Mouse (Mus musculus) frontal cortex, postnatal 14 days (tissue): ENCODE results near the gene Nxf1.

Experiments
- DNase-seq, 2 experiments: peaks; one replicate each; pipeline ENCODE4 v3.0.0; 2022; ENCODE audit warnings: low spot score in 2 of 2

Gene Nxf1

DNA sequence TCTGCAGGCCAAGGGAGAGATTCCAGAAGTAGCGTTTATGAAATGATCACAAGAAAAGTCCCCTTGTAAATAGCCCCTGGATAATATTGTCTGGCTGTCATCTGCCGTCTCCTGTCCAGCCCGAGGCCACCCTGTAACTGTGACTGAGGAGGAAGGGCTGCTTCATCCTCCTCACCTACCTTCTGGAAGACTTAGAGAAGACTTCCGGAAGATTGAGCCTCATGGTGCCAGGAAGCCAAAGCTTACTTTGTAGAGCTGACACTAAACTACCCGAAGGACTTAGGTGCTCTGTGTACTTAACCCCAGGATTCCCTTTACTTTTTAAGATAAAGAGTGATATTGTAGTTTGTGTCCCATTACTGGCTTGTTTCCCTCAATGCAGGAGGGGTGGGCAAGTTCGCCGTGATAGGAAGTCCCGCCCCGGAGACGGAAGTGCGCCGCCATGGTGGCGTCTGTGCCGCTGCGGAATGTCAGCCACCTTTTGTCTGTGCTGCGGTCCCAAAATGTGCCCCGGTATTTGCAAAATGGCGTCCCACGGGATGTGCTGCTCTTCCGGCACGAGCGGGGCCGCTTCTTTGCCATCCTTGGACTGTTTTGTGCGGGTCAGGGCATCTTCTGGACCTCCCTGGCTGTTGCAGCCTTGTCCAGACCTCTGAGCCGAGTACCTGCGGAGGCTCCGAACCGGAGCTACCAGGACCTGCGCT lies 13.8 kb downstream of the Nxf1 start, which contains the start of gene Tmem223:
TSS of gene Tmem223 (plus strand) at position 430 of the 704 bp plus-strand sequence.
- DNase-seq, result peak; percentile 58 to 75

GRCm38 (mm10) chr19:8772996-8773395 lies 16.1 kb downstream of the Nxf1 start:
- no peak for DNase-seq

GRCm38 (mm10) chr19:8773409-8773808 lies 16.5 kb downstream of the Nxf1 start:
- no peak for DNase-seq

GRCm38 (mm10) chr19:8774086-8774835 lies 17.4 kb downstream of the Nxf1 start, which contains the start of gene Tmem179b:
Gene Tmem179b, minus strand, starts transcription at chr19:8774467.
- peak; percentile 91 to 96 for DNase-seq

GRCm38 (mm10) chr19:8774951-8775421 lies 18.1 kb downstream of the Nxf1 start:
- DNase-seq, result no peak

GRCm38 (mm10) chr19:8786008-8786781 lies 29.3 kb downstream of the Nxf1 start, which contains the start of gene Taf6l:
Gene Taf6l, minus strand, starts transcription at chr19:8786417.
- DNase-seq, result peak; percentile 90 to 92

- no peak for DNase-seq
Measured at GRCm38 (mm10) chr19:8788521-8788920, 31.6 kb downstream of the Nxf1 start.

DNA sequence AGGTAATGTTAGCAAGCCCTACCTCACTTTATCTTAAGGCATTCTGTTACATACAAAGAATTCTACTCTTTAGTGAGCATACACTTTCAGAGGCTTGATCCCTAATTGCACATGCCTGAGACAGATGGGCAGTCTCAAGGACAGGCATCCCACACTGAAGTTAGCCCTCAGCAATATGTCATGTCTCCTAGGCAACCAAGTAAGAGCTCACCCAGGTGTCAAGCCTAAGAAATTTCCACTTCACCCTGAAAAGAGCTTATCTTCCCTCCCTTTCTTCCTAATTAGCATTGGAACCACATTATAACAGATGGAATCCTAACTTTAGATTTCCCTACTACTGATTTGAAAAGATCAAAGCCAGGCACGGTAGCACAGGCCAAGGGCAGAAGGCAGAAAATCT lies 32.3 kb downstream of the Nxf1 start:
- no peak for DNase-seq

- no peak for DNase-seq
Measured at GRCm38 (mm10) chr19:8790171-8790570, 33.3 kb downstream of the Nxf1 start.

GRCm38 (mm10) chr19:8798264-8798946 lies 41.5 kb downstream of the Nxf1 start, which contains the start of gene Polr2g:
Gene Polr2g, minus strand, starts transcription at chr19:8798577.
- peak; percentile 86 to 87 for DNase-seq

- DNase-seq, result no peak
Measured at GRCm38 (mm10) chr19:8798947-8799315, 42.1 kb downstream of the Nxf1 start.

DNA sequence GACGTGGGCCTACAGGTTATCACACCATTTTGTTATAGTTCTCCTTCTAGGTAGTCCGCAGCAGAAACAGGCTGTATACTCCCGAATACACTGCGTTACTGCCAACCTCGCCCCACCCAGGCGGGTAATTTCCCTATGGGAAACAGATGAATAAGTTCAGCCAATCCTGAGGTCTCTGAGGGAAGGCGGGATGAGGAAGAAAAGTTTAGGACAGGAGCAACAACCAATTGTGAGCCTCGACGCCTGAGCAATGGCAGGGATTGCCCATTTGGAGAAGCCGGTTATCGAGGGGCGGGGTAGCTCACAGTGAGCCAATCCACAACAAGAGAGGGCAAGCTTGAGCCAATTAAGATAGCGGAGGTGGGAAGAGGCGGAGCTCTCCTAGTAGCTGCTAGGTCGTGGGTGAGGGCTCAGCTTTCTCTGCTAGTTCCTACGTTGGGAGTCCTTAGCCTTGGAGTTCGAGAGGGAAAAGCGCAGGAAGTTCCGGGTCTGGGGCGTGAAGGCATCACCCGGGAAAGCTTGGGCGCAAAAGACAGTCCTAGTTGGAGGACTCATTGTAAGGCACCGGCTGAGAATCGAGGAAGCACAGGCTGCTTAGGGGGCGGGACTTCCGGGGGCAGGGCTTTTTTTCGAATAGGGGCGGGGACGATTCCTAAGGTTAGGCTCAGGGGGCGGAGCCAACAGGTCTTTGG lies 45.4 kb downstream of the Nxf1 start, which contains the start of gene Zbtb3:
TSS of gene Zbtb3 (plus strand) at position 426 of the 692 bp plus-strand sequence.
- DNase-seq, result peak; percentile 92 to 96

DNA sequence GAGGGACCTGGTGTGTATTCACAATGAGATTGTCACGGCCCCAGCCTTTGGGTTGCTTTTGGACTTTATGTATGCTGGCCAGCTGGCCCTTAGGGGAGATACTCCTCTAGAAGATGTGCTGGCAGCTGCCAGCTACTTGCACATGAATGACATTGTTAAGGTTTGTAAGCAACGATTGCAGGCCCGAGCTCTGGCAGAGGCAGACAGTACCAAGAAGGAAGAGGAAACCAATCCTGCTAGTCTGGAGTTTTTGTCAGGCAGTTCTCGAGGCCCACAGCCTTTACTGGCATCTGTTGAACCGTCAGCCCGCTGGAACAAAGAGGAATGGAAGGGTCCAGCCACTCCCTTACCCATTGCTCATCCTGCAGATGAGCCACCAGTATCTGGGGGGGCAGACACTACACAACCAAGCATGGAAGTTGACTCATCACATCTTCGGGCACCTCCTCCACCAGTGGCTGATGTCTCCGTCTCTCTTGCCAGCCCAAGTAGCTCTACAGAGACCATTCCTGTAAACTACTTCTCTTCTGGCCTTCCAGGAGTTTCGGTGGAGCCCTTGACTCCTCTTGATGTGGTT lies 46.4 kb downstream of the Nxf1 start:
- DNase-seq, result no peak

- no peak for DNase-seq
Measured at GRCm38 (mm10) chr19:8803879-8804660, 47.2 kb downstream of the Nxf1 start.

DNA sequence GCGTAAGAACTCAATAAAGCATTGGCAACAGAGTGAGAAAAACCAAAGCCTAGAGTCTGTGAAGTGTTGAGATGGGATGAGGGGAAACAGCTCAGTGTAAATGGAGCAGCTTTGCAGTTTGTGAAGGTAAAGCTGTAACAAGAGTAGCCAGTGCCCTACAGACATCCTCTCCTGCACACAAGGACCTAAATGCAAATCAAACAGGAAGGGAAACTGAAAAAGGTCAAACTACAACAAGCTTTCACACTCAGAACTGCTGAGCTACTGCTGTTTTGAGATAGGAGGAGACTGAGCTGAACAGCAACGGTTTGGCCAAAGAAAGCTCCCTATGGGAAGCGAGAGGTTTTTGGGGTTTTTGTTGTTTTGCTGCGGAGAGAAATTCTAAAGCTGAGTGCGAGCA lies 49.9 kb downstream of the Nxf1 start:
- no peak for DNase-seq

DNA sequence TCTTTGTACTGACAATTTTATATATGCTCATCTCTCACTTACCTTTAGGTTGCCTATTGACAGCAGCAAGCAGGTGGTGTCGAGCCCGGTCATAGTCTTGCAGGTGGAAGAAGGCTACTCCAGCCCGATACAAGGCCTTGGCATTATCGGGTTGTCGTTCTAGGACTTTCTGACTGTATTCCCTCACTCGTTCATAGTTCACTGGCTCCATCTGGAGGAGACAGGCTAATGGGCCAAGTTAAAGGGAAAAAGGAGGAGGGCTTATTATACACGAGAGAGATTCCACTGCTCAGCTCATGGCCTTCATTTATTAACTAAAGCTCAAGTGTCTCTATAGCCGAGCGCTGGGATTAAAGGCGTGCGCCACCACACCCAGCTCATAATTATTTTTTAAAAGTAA lies 58.9 kb downstream of the Nxf1 start:
- no peak for DNase-seq

- DNase-seq, result no peak
Measured at GRCm38 (mm10) chr19:8817001-8817400, 60.1 kb downstream of the Nxf1 start.

- DNase-seq, result no peak
Measured at GRCm38 (mm10) chr19:8818301-8818798, 61.5 kb downstream of the Nxf1 start.
